Mouse (Mus musculus) myocyte (in vitro differentiated cells): ENCODE results near the gene Wipf2.

ENCODE experiments used
- CEBPB ChIP-seq: IDR thresholded peaks from 2 replicates; pipeline ENCODE4 v1.6.1; 2011; ENCODE audit warnings: mild to moderate bottlenecking, moderate library complexity; ENCODE audit not compliant: poor library complexity, insufficient read depth, severe bottlenecking
- MAX ChIP-seq: IDR thresholded peaks from one replicate; pipeline ENCODE4 v1.6.1; 2011; ENCODE audit warnings: low read depth, mild to moderate bottlenecking, control low read depth
- MYOD1 ChIP-seq, 3 experiments: IDR thresholded peaks; one replicate each; pipeline ENCODE4 v1.6.1; 2011; ENCODE audit warnings: control low read depth in 2 of 3, low read depth in 2 of 3, mild to moderate bottlenecking in 2 of 3, moderate library complexity in 1 of 3; ENCODE audit not compliant: insufficient read length in 2 of 3, control insufficient read depth in 1 of 3
- POLR2A ChIP-seq: IDR thresholded peaks from one replicate; pipeline ENCODE4 v1.6.1; 2011; ENCODE audit warnings: low read depth, mild to moderate bottlenecking, control low read depth, moderate library complexity; ENCODE audit not compliant: insufficient read length
- POLR2AphosphoS2 ChIP-seq: IDR thresholded peaks from one replicate; pipeline ENCODE4 v1.6.1; 2011; ENCODE audit warnings: low read depth, control low read depth; ENCODE audit not compliant: insufficient read length
- TCF12 ChIP-seq: IDR thresholded peaks from one replicate; pipeline ENCODE4 v1.6.1; 2011; ENCODE audit warnings: mild to moderate bottlenecking, control low read depth; ENCODE audit not compliant: poor library complexity, insufficient read depth, severe bottlenecking

DNA sequence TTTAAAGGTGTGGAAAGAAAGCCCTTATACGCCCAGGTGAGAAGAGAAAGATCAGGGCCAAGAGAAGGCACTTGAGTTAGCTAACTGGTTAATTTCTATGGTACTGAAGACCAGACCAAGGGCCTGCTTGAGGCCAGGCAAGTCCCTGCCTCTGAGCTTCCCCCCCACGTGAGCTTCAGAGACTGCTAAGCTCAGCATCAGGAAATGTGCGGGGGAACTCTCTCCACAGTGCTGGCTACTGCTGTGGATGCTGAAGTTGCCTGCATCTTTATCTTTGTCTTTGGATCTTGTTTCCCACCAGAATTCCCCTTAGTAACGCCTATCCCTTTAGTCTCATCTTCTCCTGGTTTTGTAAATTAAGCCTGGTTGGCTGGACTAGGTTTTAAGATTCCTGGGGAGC, 8.0 kb downstream of the Wipf2 start:
- no peak for TF ChIP-seq TCF12
- TF ChIP-seq POLR2A, result no peak
- no peak for TF ChIP-seq CEBPB
- TF ChIP-seq POLR2AphosphoS2, result no peak
- TF ChIP-seq MAX, result no peak
- no peak for TF ChIP-seq MYOD1 (IDR thresholded peaks at IDR 0.05; ENCODE audit: control insufficient read depth in 1 of 3, insufficient read length in 2 of 3, low read depth in 2 of 3)
